Mouse (Mus musculus) E14TG2a.4 (cell line): ENCODE results near the gene Sulf2.

Experiments
- H3K27me3 ChIP-seq: 2 replicates; pipeline ENCODE4 v1.6.1; 2014; ENCODE audit warnings: low read length, control low read depth; ENCODE audit not compliant: insufficient read depth
- H3K36me3 ChIP-seq: 2 replicates; pipeline ENCODE4 v1.6.1; 2014; ENCODE audit warnings: low read length, control low read depth; ENCODE audit not compliant: insufficient read depth
- H3K4me1 ChIP-seq: replicated peaks from 2 replicates; pipeline ENCODE4 v1.6.1; 2014; ENCODE audit warnings: low read depth, low read length, control low read depth
- H3K4me3 ChIP-seq: replicated peaks from 2 replicates; pipeline ENCODE4 v1.5.1; 2014; ENCODE audit warnings: mild to moderate bottlenecking, low read length
- H3K9me3 ChIP-seq: 2 replicates; pipeline ENCODE4 v1.6.1; 2014; ENCODE audit warnings: low read length, control low read depth
- CTCF ChIP-seq: conservative IDR thresholded peaks from 2 replicates; pipeline ENCODE4 v1.5.1; 2014; ENCODE audit warnings: low read length
- NANOG ChIP-seq: IDR thresholded peaks from 2 replicates; pipeline ENCODE4 v1.6.1; 2014; ENCODE audit warnings: borderline replicate concordance, low read length, mixed read lengths
- POU5F1 ChIP-seq: IDR thresholded peaks from 2 replicates; pipeline ENCODE4 v1.6.1; 2014; ENCODE audit warnings: low read length, borderline replicate concordance

The Sulf2 gene

GRCm38 (mm10) chr2:166182009-166182685, 26.7 kb upstream of the Sulf2 start:
- TF ChIP-seq POU5F1 (no peak), NANOG (no peak), CTCF (no peak)
- H3K9me3 ChIP-seq: no peaks in the 10 kb centered on the region
- H3K27me3 ChIP-seq: 0 out of 2 replicates have a peak, but pooled peaks cover 8% of the 10 kb centered on the region
- H3K36me3 ChIP-seq: no peaks in the 10 kb centered on the region
- H3K4me1 ChIP-seq: peaks cover 86% of the 10 kb centered on the region
- 0 out of 2 replicates have a peak overlapping the region, but pooled peaks have one; percentile 20 for H3K4me3 ChIP-seq

- H3K27me3 ChIP-seq: no peaks in the 10 kb centered on the region
- H3K4me1 ChIP-seq: peaks cover 88% of the 10 kb centered on the region
These were observed 25.5 kb upstream of the Sulf2 start for GRCm38 (mm10) chr2:166180744-166181508.

GRCm38 (mm10) chr2:166180136-166180649, 24.7 kb upstream of the Sulf2 start:
- H3K27me3 ChIP-seq: no peaks in the 10 kb centered on the region
- no peak for TF ChIP-seq POU5F1
- TF ChIP-seq CTCF: no peak
- TF ChIP-seq NANOG: no peak
- peaks cover 89% of the 10 kb centered on the region for H3K4me1 ChIP-seq
- no peaks in the 10 kb centered on the region for H3K9me3 ChIP-seq
- no peaks in the 10 kb centered on the region for H3K36me3 ChIP-seq
- H3K4me3 ChIP-seq: peak overlapping the region; percentile 51

More at GRCm38 (mm10) chr2:166180744-166181508, 25.5 kb upstream of the Sulf2 start:
- Histone ChIP-seq H3K9me3 (no peaks in the 10 kb centered on the region), H3K4me3 (peak overlapping the region; percentile 51), H3K36me3 (no peaks in the 10 kb centered on the region)
- TF ChIP-seq CTCF (no peak), NANOG (no peak), POU5F1 (no peak)

- no peaks in the 10 kb centered on the region for H3K9me3 ChIP-seq
- no peaks in the 10 kb centered on the region for H3K36me3 ChIP-seq
- peak overlapping the region; percentile 51 for H3K4me3 ChIP-seq
- peaks cover 89% of the 10 kb centered on the region for H3K4me1 ChIP-seq
- no peak for TF ChIP-seq POU5F1
- no peaks in the 10 kb centered on the region for H3K27me3 ChIP-seq
These were observed 24.1 kb upstream of the Sulf2 start for GRCm38 (mm10) chr2:166179457-166180101.

- Histone ChIP-seq H3K27me3 (peaks cover 24% of the 10 kb centered on the region), H3K4me1 (peaks cover 97% of the 10 kb centered on the region), H3K9me3 (no peaks in the 10 kb centered on the region), H3K36me3 (no peaks in the 10 kb centered on the region), H3K4me3 (peak overlapping the region; percentile 35; the same call in 1 of the 2 replicates)
- TF ChIP-seq POU5F1 (no peak), NANOG (no peak), CTCF (no peak)
These were observed 20.2 kb upstream of the Sulf2 start for GRCm38 (mm10) chr2:166175552-166176136.

GRCm38 (mm10) chr2:166175145-166175544, 19.7 kb upstream of the Sulf2 start:
- H3K36me3 ChIP-seq: no peaks in the 10 kb centered on the region
- TF ChIP-seq CTCF (no peak), POU5F1 (no peak), NANOG (no peak)
- H3K4me3 ChIP-seq: no peak overlapping the region
- peaks cover 24% of the 10 kb centered on the region for H3K27me3 ChIP-seq
- peaks cover 97% of the 10 kb centered on the region for H3K4me1 ChIP-seq
- no peaks in the 10 kb centered on the region for H3K9me3 ChIP-seq

GRCm38 (mm10) chr2:166173169-166173568, 17.7 kb upstream of the Sulf2 start:
- no peaks in the 10 kb centered on the region for H3K36me3 ChIP-seq
- peaks cover 98% of the 10 kb centered on the region for H3K4me1 ChIP-seq
- H3K27me3 ChIP-seq: peaks cover 24% of the 10 kb centered on the region
- TF ChIP-seq NANOG (no peak), POU5F1 (no peak), CTCF (no peak)
- H3K4me3 ChIP-seq: peak overlapping the region; percentile 14; the same call in 1 of the 2 replicates
- no peaks in the 10 kb centered on the region for H3K9me3 ChIP-seq

- peaks cover 97% of the 10 kb centered on the region for H3K4me1 ChIP-seq
- H3K9me3 ChIP-seq: no peaks in the 10 kb centered on the region
- peaks cover 34% of the 10 kb centered on the region for H3K27me3 ChIP-seq
- H3K4me3 ChIP-seq: 0 out of 2 replicates have a peak overlapping the region, but pooled peaks have one; percentile 13
- no peaks in the 10 kb centered on the region for H3K36me3 ChIP-seq
- TF ChIP-seq CTCF (no peak), POU5F1 (no peak), NANOG (no peak)
These were observed 14.7 kb upstream of the Sulf2 start for GRCm38 (mm10) chr2:166170173-166170572.
